Mouse (Mus musculus) urinary bladder, postnatal 36 days (tissue): ENCODE results near the gene Dnajc21.
"Not testable (repeated sequence)": the region's sequence is repeated elsewhere in the genome, so short reads cannot be mapped to it uniquely, and the experiment has no call there.

Experiments
- DNase-seq, 2 experiments: peaks; one replicate each; pipeline ENCODE4 v3.0.0; 2022; ENCODE audit warnings: low spot score in 2 of 2, mixed read lengths in 1 of 2

Dnajc21 gene

DNA sequence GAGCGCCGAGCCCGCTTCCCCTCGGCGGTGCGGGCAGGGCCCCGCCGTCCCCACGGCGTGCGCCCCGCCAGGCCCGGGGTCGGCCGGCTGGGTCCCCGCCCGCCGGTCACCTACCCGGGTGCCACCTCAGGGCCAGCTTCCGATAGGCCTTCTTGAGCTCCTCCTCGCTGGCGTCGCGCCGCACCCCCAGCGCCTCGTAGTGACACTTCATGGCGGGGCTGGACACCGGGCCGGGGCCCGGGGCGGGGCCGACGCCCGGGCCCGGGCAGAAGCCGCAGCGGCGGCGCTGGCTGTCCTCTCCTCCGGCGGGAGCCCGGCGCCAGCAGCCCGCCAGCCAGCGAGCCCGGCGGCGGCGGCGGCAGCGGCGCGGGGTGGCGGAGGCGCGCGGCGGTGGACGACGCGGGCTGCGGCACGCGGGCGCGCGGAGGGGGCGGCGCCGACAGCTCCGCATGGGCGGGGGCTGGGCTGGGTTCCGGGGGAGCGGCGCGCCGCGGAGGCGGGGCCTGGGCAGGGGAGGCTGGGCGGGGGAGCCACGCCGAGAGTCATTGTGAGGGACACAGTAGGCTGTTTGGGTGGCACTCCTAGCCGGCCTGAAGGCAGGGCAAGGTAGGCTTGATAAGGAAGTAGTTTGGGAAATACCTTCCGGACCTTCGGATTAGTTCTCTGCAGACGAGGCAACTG, at the start of gene Dnajc21:
TSS of gene Dnajc21 (minus strand) at position 366 of the 681 bp plus-strand sequence.
- DNase-seq = peak; percentile 78 to 88

- DNase-seq = no peak
Measured at GRCm38 (mm10) chr15:10515166-10515565, 44.9 kb upstream of the Dnajc21 start.

DNA sequence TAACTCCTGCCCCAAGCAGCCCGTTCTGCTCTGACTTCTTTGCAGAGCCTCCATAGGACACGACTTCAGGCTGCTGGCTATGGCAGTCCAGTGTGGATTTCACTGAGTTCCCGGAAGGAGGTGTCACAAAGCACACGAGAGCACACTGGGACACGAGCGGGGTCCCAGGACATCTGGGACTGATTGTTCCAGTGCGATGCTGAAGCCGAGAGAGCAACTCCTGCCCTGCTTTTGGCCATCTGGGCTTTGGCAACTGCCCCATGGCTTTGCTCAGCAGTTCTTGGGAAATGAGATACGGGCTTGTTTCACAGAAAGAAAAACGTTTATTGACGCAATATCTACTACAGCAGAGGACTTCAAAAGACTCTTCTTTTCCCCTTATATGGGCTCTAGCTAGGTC, 35.8 kb upstream of the Dnajc21 start:
- peak in 1 of 2 experiments; percentile 54 for DNase-seq

- DNase-seq = peak; percentile 36 to 49
Measured at GRCm38 (mm10) chr15:10500838-10501719, 30.8 kb upstream of the Dnajc21 start.

- DNase-seq = no peak
Measured at GRCm38 (mm10) chr15:10500035-10500434, 29.7 kb upstream of the Dnajc21 start.

- no peak for DNase-seq
Measured at GRCm38 (mm10) chr15:10499593-10499992, 29.3 kb upstream of the Dnajc21 start.

GRCm38 (mm10) chr15:10496696-10497095, 26.4 kb upstream of the Dnajc21 start:
- not testable (repeated sequence) for DNase-seq

DNA sequence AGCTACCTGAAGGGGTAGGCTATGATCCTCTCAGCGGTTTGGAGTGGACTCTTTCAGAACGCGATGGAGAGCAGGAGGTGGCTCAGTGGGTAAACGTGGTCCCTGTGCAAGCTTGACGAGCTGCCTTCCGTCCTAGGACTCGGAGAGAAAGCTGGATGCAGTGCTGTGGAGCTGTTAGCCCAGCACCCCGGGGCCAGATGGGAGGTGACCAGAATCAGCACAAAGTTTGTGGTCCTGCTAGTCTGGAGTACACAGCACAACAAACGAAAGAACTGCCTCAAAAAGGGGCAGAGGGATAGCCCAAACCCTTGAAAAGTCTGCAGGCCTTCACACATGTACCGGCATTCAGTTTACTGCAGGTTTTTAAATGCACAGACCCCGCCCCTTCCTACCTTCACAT, 25.6 kb upstream of the Dnajc21 start:
- no peak for DNase-seq

- no peak for DNase-seq
Measured at GRCm38 (mm10) chr15:10490101-10490500, 19.8 kb upstream of the Dnajc21 start.

DNA sequence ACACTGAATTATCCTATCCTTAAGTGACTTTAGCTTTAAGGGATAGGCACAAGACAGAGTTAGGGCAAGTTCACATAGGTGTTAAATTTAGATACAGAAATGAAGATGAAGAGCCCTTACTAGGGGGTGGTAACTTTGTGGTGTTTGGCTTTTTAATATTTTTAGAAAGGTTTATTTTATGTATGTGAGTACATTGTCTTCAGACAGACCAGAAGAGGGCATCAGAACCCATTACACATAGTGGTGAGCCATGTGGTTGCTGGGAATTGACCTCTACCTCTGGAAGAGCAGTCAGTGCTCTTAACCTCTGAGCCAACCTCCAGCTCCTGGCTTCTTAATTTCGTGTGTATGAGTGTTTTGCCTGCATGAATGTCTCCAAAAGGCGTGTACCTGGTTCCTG, 16.9 kb upstream of the Dnajc21 start:
- no peak for DNase-seq

- no peak for DNase-seq
Measured at GRCm38 (mm10) chr15:10486365-10486839, 16.1 kb upstream of the Dnajc21 start.

DNA sequence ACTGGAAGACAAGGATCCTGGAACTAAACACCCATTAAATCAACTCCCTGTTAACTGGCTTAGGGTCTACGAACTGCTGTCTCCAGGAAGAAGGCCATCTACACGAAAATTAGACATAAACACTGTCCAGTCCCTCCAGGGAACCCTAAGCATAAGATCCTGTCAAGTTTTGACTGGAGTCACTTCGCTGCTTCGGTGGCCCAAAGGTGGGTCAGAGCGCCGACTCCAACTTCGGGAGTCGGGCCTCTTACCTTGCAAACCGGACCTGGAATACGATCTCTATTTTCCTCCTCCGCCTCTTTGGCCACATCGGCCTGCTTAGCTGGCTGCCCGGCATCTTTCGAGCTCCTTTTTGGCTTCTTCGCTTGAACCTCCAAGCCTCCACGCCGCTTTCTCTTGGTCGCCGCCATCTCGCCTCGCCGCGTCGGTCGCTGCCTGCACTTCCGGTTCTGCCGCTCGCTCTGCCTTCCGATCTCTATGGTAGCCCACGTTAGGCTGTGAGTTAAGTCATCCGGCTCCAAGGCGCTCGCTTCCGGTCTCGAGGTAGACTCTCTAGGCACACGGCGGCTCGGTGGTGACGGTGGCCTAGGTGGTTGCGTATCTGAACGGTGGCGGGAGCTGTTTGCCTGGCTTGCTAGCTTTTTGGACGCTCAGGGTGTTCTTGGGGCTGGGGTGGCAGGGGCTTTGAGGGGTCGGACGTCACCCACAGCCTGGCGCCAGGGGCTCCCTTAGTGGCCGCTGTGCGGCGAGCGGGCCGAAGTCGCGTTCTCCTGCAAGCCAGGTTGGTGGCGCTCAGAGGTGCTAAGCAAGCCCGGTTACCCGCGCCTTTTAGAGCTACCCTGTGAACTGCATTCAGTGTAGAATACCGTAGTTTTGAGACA, 15.4 kb upstream of the Dnajc21 start, which contains the start of the genes Brix1 and Rad1:
TSS of gene Brix1 (minus strand) at position 464 of the 881 bp plus-strand sequence.
TSS of gene Rad1 (plus strand) at position 535 of the 881 bp plus-strand sequence.
- DNase-seq = peak; percentile 88 to 92

DNA sequence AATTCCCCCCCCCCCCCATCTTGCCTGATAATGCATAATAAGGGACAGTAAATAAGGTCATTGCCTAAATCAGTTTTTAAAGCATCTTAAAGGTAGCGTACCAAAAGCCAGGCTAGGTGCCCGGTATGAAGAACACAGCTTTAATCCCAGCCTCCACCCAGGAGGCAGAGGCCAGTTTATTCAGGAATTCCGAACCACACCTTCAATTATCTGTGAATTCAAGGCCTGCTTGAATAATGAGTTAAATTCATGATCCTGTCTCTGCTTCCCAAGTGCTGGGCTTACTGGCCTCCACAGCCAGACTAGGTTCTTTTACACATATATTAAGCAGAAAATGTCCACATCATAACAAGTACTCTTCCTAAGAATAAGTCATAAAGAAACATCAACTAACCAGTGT, 625 bp upstream of the Dnajc21 start:
- no peak for DNase-seq

DNA sequence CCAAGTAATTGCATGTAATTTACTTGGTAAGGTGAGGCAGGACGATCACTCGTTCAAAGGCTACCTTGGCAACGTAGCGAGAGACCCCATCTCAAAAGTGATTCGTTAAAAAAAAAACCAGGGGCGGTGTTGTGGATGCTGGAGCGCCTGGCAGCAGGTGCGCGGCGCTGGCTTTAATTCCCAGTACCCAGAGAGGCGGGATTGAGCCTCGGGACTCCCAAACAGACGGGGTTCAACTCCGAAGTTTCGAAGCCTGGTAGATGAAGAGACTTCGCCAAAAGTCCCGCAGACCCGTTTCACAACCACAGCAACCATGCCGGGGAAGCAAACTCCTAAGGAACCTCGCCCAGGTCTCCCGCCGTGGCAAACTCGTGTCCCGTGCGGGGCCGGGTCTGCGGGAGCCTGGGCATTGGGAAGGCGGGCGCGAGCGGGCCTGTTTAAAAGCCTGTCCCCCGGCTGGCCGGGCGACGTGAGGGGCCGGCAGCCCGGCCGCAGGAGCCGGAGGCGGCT, 620 bp downstream of the Dnajc21 start:
- peak; percentile 12 to 22 for DNase-seq

- DNase-seq = no peak
Measured at GRCm38 (mm10) chr15:10468761-10469160, 1.6 kb downstream of the Dnajc21 start.

DNA sequence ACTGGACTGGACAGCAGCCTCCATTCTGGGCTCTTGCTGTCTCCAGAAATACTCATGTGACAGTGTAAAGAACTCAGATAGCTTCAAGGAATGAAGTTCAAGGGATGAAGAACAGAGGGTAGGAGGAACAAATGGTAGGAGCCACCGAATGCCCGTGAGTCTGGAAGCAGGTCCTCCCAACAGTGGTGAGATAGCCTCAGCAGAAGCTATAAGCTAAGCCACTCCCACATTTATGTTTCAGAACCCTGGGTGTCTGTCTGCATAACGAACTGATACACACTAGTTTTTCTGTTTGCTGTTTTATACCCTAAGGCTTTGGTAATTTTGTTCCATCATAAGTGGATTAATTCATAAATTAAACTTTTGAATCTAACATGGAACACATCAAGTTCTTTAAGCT, 5.6 kb downstream of the Dnajc21 start:
- no peak for DNase-seq

DNA sequence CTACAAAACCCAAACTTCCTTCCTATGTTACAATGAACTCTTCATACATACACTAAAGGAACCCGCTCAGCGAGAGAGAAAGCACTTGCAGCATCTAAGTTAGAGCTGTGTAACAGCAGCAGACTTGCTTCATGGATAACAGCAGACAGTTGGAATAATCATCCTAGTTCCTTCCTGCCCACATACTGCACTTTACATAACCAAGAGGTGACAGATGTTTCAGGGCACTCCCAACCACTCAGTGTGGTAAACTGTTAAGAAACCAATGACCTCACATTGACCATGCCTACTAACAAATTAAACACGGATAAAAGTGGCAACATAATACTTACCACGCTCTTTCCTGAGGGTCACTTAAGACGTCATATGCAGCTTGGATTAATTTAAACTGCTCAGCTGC, 6.8 kb downstream of the Dnajc21 start:
- no peak for DNase-seq

- no peak for DNase-seq
Measured at GRCm38 (mm10) chr15:10460986-10461385, 9.3 kb downstream of the Dnajc21 start.

- DNase-seq = no peak
Measured at GRCm38 (mm10) chr15:10447102-10447501, 23.2 kb downstream of the Dnajc21 start.

GRCm38 (mm10) chr15:10442275-10442674, 28.0 kb downstream of the Dnajc21 start:
- DNase-seq = no peak

- DNase-seq = no peak
Measured at GRCm38 (mm10) chr15:10441493-10441892, 28.8 kb downstream of the Dnajc21 start.
